Mouse (Mus musculus) MEL (cell line): ENCODE results near the gene Nsfl1c. TPM values are rescaled to one million over a fixed set of nuclear protein-coding genes. Genes with fewer than 3 reads are reported as not detected.

ENCODE experiments used
- DNase-seq: peaks from one replicate; pipeline ENCODE4 v3.0.0; 2011; ENCODE audit warnings: low read depth, low spot score
- H3K27ac ChIP-seq: 2 replicates; pipeline ENCODE4 v1.5.1; 2012; ENCODE audit warnings: low read depth, mild to moderate bottlenecking, control low read depth, low read length, moderate library complexity; ENCODE audit not compliant: control insufficient read depth
- H3K27me3 ChIP-seq, 2 experiments: fragments of 150-350 bp in 1 of 2; sonication (generic) in 1 of 2; 2 replicates each; pipeline ENCODE4 v1.6.1; 2012; ENCODE audit warnings: low read length in 2 of 2, mild to moderate bottlenecking in 2 of 2, improper control_type of control experiment in 1 of 2, moderate library complexity in 1 of 2; ENCODE audit not compliant: insufficient read depth in 2 of 2, control insufficient read depth in 1 of 2
- H3K36me3 ChIP-seq, 2 experiments: 2 replicates each; pipeline ENCODE4 v1.6.1; 2012 to 2014; ENCODE audit warnings: low read length in 2 of 2, improper control_type of control experiment in 1 of 2, inconsistent platforms in 1 of 2, mild to moderate bottlenecking in 1 of 2; ENCODE audit not compliant: insufficient read depth in 2 of 2, control insufficient read depth in 1 of 2
- H3K4me1 ChIP-seq, 2 experiments: fragments of 150-350 bp in 1 of 2; sonication (generic) in 1 of 2; 2 replicates each; pipeline ENCODE4 v1.6.1; 2012; ENCODE audit warnings: low read length in 2 of 2, improper control_type of control experiment in 1 of 2, mild to moderate bottlenecking in 1 of 2; ENCODE audit not compliant: insufficient read depth in 2 of 2, control insufficient read depth in 1 of 2
- H3K4me3 ChIP-seq, 2 experiments: fragments of 150-350 bp in 1 of 2; sonication (generic) in 1 of 2; 2 replicates each; pipeline ENCODE4 v1.5.1; 2012; ENCODE audit warnings: low read depth in 2 of 2, low read length in 2 of 2, mild to moderate bottlenecking in 2 of 2, moderate library complexity in 2 of 2, control low read depth in 1 of 2, improper control_type of control experiment in 1 of 2; ENCODE audit not compliant: control insufficient read depth in 1 of 2, insufficient read depth in 1 of 2
- H3K79me2 ChIP-seq: 2 replicates; pipeline ENCODE4 v1.6.1; 2012; ENCODE audit warnings: mild to moderate bottlenecking, low read length, moderate library complexity; ENCODE audit not compliant: control insufficient read depth, poor library complexity, insufficient read depth
- H3K9ac ChIP-seq: 2 replicates; pipeline ENCODE4 v1.6.1; 2012; ENCODE audit warnings: low read depth, mild to moderate bottlenecking, control low read depth, low read length, moderate library complexity; ENCODE audit not compliant: control insufficient read depth, poor library complexity, severe bottlenecking
- H3K9me3 ChIP-seq: fragments of 150-350 bp; sonication (generic); replicated peaks from 2 replicates; pipeline ENCODE4 v1.6.1; 2012; ENCODE audit warnings: mild to moderate bottlenecking, low read length, improper control_type of control experiment, moderate library complexity; ENCODE audit not compliant: insufficient read depth
- BHLHE40 ChIP-seq: IDR thresholded peaks from 2 replicates; pipeline ENCODE4 v1.6.1; 2012; ENCODE audit warnings: low read depth, mild to moderate bottlenecking, inconsistent platforms, low read length, improper control_type of control experiment, borderline replicate concordance
- CHD1 ChIP-seq: IDR thresholded peaks from 2 replicates; pipeline ENCODE4 v1.6.1; 2012; ENCODE audit warnings: low read depth, mild to moderate bottlenecking, inconsistent platforms, low read length, improper control_type of control experiment
- CHD2 ChIP-seq: IDR thresholded peaks from 2 replicates; pipeline ENCODE4 v1.6.1; 2011; ENCODE audit warnings: low read length, improper control_type of control experiment
- CTCF ChIP-seq, 3 experiments: IDR thresholded peaks in 2 of 3; conservative IDR thresholded peaks in 1 of 3; 2 replicates each; pipeline ENCODE4 v1.5.1; 2011 to 2012; ENCODE audit warnings: low read length in 3 of 3, low read depth in 2 of 3, mild to moderate bottlenecking in 2 of 3, improper control_type of control experiment in 1 of 3, inconsistent platforms in 1 of 3, mixed read lengths in 1 of 3, moderate library complexity in 1 of 3; ENCODE audit not compliant: control insufficient read depth in 1 of 3, insufficient read depth in 1 of 3, poor library complexity in 1 of 3, severe bottlenecking in 1 of 3
- E2F4 ChIP-seq: IDR thresholded peaks from 2 replicates; pipeline ENCODE4 v1.6.1; 2011; ENCODE audit warnings: low read depth, low read length, improper control_type of control experiment, borderline replicate concordance
- ELF1 ChIP-seq: IDR thresholded peaks from 2 replicates; pipeline ENCODE4 v1.6.1; 2014; ENCODE audit warnings: low read depth, mild to moderate bottlenecking, inconsistent platforms, low read length, improper control_type of control experiment, moderate library complexity
- EP300 ChIP-seq, 2 experiments: IDR thresholded peaks; 2 replicates each; pipeline ENCODE4 v1.6.1; 2011; ENCODE audit warnings: improper control_type of control experiment in 2 of 2, low read length in 2 of 2, low read depth in 1 of 2, mild to moderate bottlenecking in 1 of 2
- ETS1 ChIP-seq: IDR thresholded peaks from 2 replicates; pipeline ENCODE4 v1.6.1; 2012; ENCODE audit warnings: low read depth, mild to moderate bottlenecking, inconsistent platforms, low read length, improper control_type of control experiment, moderate library complexity
- GABPA ChIP-seq: IDR thresholded peaks from 2 replicates; pipeline ENCODE4 v1.6.1; 2012; ENCODE audit warnings: low read depth, mild to moderate bottlenecking, inconsistent platforms, low read length, improper control_type of control experiment, moderate library complexity
- GATA1 ChIP-seq: IDR thresholded peaks from 2 replicates; pipeline ENCODE4 v1.6.1; 2011; ENCODE audit warnings: low read depth, low read length, improper control_type of control experiment
- JUND ChIP-seq: IDR thresholded peaks from 2 replicates; pipeline ENCODE4 v1.6.1; 2011; ENCODE audit warnings: low read depth, mild to moderate bottlenecking, improper control_type of control experiment, low read length
- KAT2A ChIP-seq: conservative IDR thresholded peaks from 2 replicates; pipeline ENCODE4 v1.6.1; 2012; ENCODE audit warnings: low read depth, low read length, improper control_type of control experiment, inconsistent platforms
- MAFK ChIP-seq: IDR thresholded peaks from 2 replicates; pipeline ENCODE4 v1.6.1; 2011; ENCODE audit warnings: low read depth, mild to moderate bottlenecking, low read length, improper control_type of control experiment, borderline replicate concordance
- MAX ChIP-seq: IDR thresholded peaks from 2 replicates; pipeline ENCODE4 v1.6.1; 2011; ENCODE audit warnings: low read length, improper control_type of control experiment
- MAZ ChIP-seq: IDR thresholded peaks from 2 replicates; pipeline ENCODE4 v1.6.1; 2012; ENCODE audit warnings: low read depth, mild to moderate bottlenecking, inconsistent platforms, low read length, improper control_type of control experiment
- MEF2A ChIP-seq: IDR thresholded peaks from 2 replicates; pipeline ENCODE4 v1.6.1; 2014; ENCODE audit warnings: low read depth, mild to moderate bottlenecking, inconsistent platforms, low read length, improper control_type of control experiment; ENCODE audit not compliant: poor library complexity, insufficient replicate concordance, severe bottlenecking; ENCODE audit errors: extremely low read depth
- MXI1 ChIP-seq: IDR thresholded peaks from 2 replicates; pipeline ENCODE4 v1.6.1; 2011; ENCODE audit warnings: mild to moderate bottlenecking, low read depth, low read length, improper control_type of control experiment
- MYB ChIP-seq: IDR thresholded peaks from 2 replicates; pipeline ENCODE4 v1.6.1; 2011; ENCODE audit warnings: mild to moderate bottlenecking, low read depth, low read length, improper control_type of control experiment
- MYC ChIP-seq: IDR thresholded peaks from 2 replicates; pipeline ENCODE4 v1.6.1; 2011; ENCODE audit warnings: low read depth, mild to moderate bottlenecking, low read length, improper control_type of control experiment, moderate library complexity
- NELFE ChIP-seq: IDR thresholded peaks from 2 replicates; pipeline ENCODE4 v1.6.1; 2011; ENCODE audit warnings: low read depth, low read length, improper control_type of control experiment
- NRF1 ChIP-seq: IDR thresholded peaks from 2 replicates; pipeline ENCODE4 v1.6.1; 2014; ENCODE audit warnings: low read depth, mild to moderate bottlenecking, inconsistent platforms, low read length, improper control_type of control experiment, moderate library complexity; ENCODE audit not compliant: poor library complexity, insufficient read depth, severe bottlenecking
- POLR2A ChIP-seq, 2 experiments: IDR thresholded peaks; 2 replicates each; pipeline ENCODE4 v1.6.1; 2011 to 2012; ENCODE audit warnings: low read length in 2 of 2, mild to moderate bottlenecking in 2 of 2, control low read depth in 1 of 2, improper control_type of control experiment in 1 of 2, low read depth in 1 of 2, moderate library complexity in 1 of 2; ENCODE audit not compliant: control insufficient read depth in 1 of 2, insufficient read depth in 1 of 2, poor library complexity in 1 of 2
- POLR2AphosphoS2 ChIP-seq: IDR thresholded peaks from 2 replicates; pipeline ENCODE4 v1.6.1; 2011; ENCODE audit warnings: low read length, improper control_type of control experiment
- POLR2AphosphoS5 ChIP-seq: IDR thresholded peaks from 2 replicates; pipeline ENCODE4 v1.6.1; 2012; ENCODE audit warnings: low read depth, borderline replicate concordance, mild to moderate bottlenecking, inconsistent platforms, low read length, moderate library complexity, mixed read lengths
- RAD21 ChIP-seq: IDR thresholded peaks from 2 replicates; pipeline ENCODE4 v1.6.1; 2011; ENCODE audit warnings: mild to moderate bottlenecking, low read depth, low read length, improper control_type of control experiment
- RCOR1 ChIP-seq: IDR thresholded peaks from 2 replicates; pipeline ENCODE4 v1.6.1; 2012; ENCODE audit warnings: low read depth, mild to moderate bottlenecking, inconsistent platforms, low read length, improper control_type of control experiment
- SIN3A ChIP-seq: IDR thresholded peaks from 2 replicates; pipeline ENCODE4 v1.6.1; 2012; ENCODE audit warnings: low read length, improper control_type of control experiment, inconsistent platforms
- SMC3 ChIP-seq: IDR thresholded peaks from 2 replicates; pipeline ENCODE4 v1.6.1; 2011; ENCODE audit warnings: low read depth, low read length, improper control_type of control experiment
- TAL1 ChIP-seq: IDR thresholded peaks from 2 replicates; pipeline ENCODE4 v1.6.1; 2012; ENCODE audit warnings: mild to moderate bottlenecking, inconsistent platforms, low read length, moderate library complexity, mixed read lengths
- TBP ChIP-seq: IDR thresholded peaks from 2 replicates; pipeline ENCODE4 v1.8.0; 2011; ENCODE audit warnings: low read depth, low read length, improper control_type of control experiment
- TCF12 ChIP-seq: IDR thresholded peaks from 2 replicates; pipeline ENCODE4 v1.6.1; 2014; ENCODE audit warnings: low read depth, mild to moderate bottlenecking, inconsistent platforms, low read length, improper control_type of control experiment, moderate library complexity
- UBTF ChIP-seq: IDR thresholded peaks from 2 replicates; pipeline ENCODE4 v1.6.1; 2012; ENCODE audit warnings: low read depth, mild to moderate bottlenecking, inconsistent platforms, low read length, improper control_type of control experiment, moderate library complexity, borderline replicate concordance; ENCODE audit not compliant: insufficient read depth
- USF1 ChIP-seq: IDR thresholded peaks from 2 replicates; pipeline ENCODE4 v1.6.1; 2014; ENCODE audit warnings: low read depth, mild to moderate bottlenecking, inconsistent platforms, low read length, improper control_type of control experiment, moderate library complexity
- USF2 ChIP-seq, 2 experiments: IDR thresholded peaks; 2 replicates each; pipeline ENCODE4 v1.6.1; 2011 to 2012; ENCODE audit warnings: improper control_type of control experiment in 2 of 2, low read length in 2 of 2, borderline replicate concordance in 1 of 2, inconsistent platforms in 1 of 2, low read depth in 1 of 2, mild to moderate bottlenecking in 1 of 2; ENCODE audit not compliant: insufficient read depth in 1 of 2
- ZC3H11A ChIP-seq: IDR thresholded peaks from 2 replicates; pipeline ENCODE4 v1.6.1; 2012; ENCODE audit warnings: low read depth, mild to moderate bottlenecking, inconsistent platforms, low read length, improper control_type of control experiment
- ZNF384 ChIP-seq: IDR thresholded peaks from 2 replicates; pipeline ENCODE4 v1.6.1; 2012; ENCODE audit warnings: low read depth, mild to moderate bottlenecking, inconsistent platforms, low read length, improper control_type of control experiment
- polyA plus RNA-seq, 2 experiments: library from polyadenylated mRNA; stranded (reverse) in 1 of 2; unstranded in 1 of 2; fragments of >175 nt in 1 of 2; fragments of >200 nt in 1 of 2; gene quantifications; 2 replicates each; pipeline versions ENCODE4 v1.2.1 to v1.2.4; 2012; ENCODE audit warnings: low replicate concordance in 2 of 2, low read depth in 1 of 2; ENCODE audit not compliant: insufficient read length in 2 of 2, insufficient read depth in 1 of 2, missing spikeins in 1 of 2
- total RNA-seq: library from RNA; depleted of rRNA; stranded (reverse); fragments of 300-350 nt; gene quantifications from 2 replicates; pipeline ENCODE4 v1.2.3, GENCODE M21; 2012

Gene Nsfl1c
- total and polyA plus RNA-seq, 3 experiments, result 182 to 394 (median 260) TPM

GRCm38 (mm10) chr2:151542323-151543062, 48.5 kb downstream of the Nsfl1c start, which contains the start of gene Fkbp1a:
Fkbp1a (plus strand) TSS chr2:151542483.
- Histone ChIP-seq H3K27me3 (no peaks in the 10 kb centered on the region), H3K36me3 (peaks cover 0 to 39% of the 10 kb centered on the region in 2 experiments; a peak in 3 of 4 replicates), H3K9me3 (no peaks in the 10 kb centered on the region), H3K27ac (peak within 1 kb of the TSS; percentile 69), H3K4me1 (peaks cover 16 to 41% of the 10 kb centered on the region in 2 experiments), H3K4me3 (peak within 1 kb of the TSS; percentile 88 to 92), H3K79me2 (peaks cover 23% of the 10 kb centered on the region), H3K9ac (peak within 1 kb of the TSS; percentile 96)
- DNase-seq, result peak; percentile 94
- TF ChIP-seq MAZ (peak; percentile 96), MYB (no peak), GATA1 (no peak), RAD21 (no peak), CTCF (IDR thresholded peaks at IDR 0.05 in 2 of 3, conservative IDR thresholded peaks at IDR 0.05 in 1 of 3; ENCODE audit: control insufficient read depth in 1 of 3, insufficient read depth in 1 of 3, low read depth in 2 of 3, low read length in 3 of 3, poor library complexity in 1 of 3, severe bottlenecking in 1 of 3) (no peak), SMC3 (no peak), BHLHE40 (no peak), E2F4 (no peak), POLR2AphosphoS5 (no peak), MYC (no peak), POLR2A (IDR thresholded peaks at IDR 0.05; ENCODE audit: control insufficient read depth in 1 of 2, insufficient read depth in 1 of 2, low read depth in 1 of 2, low read length in 2 of 2, poor library complexity in 1 of 2) (peak; percentile 80 to 85), SIN3A (peak; percentile 80), ZNF384 (no peak), UBTF (no peak), EP300 (IDR thresholded peaks at IDR 0.05; ENCODE audit: low read depth in 1 of 2, low read length in 2 of 2) (peak in 1 of 2 experiments; percentile 37; a peak in 1 of 4 replicates), MEF2A (no peak), POLR2AphosphoS2 (peak; percentile 59; the same call in 1 of the 2 replicates), TBP (peak; percentile 80), RCOR1 (peak; percentile 27; the same call in 1 of the 2 replicates), CHD1 (no peak), USF1 (0 out of 2 replicates have a peak, but pooled peaks have one; percentile 12), ELF1 (peak; percentile 80), JUND (no peak), GABPA (no peak), CHD2 (no peak), KAT2A (no peak), TAL1 (no peak), ETS1 (peak; percentile 75), MAFK (no peak), TCF12 (peak; percentile 75), NRF1 (peak; percentile 91), MAX (peak; percentile 63), NELFE (peak; percentile 82), ZC3H11A (no peak), USF2 (IDR thresholded peaks at IDR 0.05; ENCODE audit: borderline replicate concordance in 1 of 2, insufficient read depth in 1 of 2, low read depth in 1 of 2, low read length in 2 of 2) (no peak), MXI1 (peak; percentile 67; the same call in 1 of the 2 replicates)
